Mouse (Mus musculus) thymus, adult 2 months (tissue): ENCODE measurements around the gene Emx2. TPM values are rescaled to one million over a fixed set of nuclear protein-coding genes. Genes with fewer than 3 reads are reported as not detected.

ENCODE experiments used
- DNase-seq: peaks from one replicate; pipeline ENCODE4 v3.0.0; 2021
- H3K27ac ChIP-seq: fragments of 200-500 bp; 2 replicates; pipeline ENCODE4 v1.5.1; 2012; ENCODE audit warnings: low read length, control low read depth; ENCODE audit not compliant: control insufficient read depth, insufficient read depth
- H3K27me3 ChIP-seq: fragments of 200-500 bp; 2 replicates; pipeline ENCODE4 v1.6.1; 2012; ENCODE audit warnings: mild to moderate bottlenecking, low read length, moderate library complexity, mixed read lengths; ENCODE audit not compliant: control insufficient read depth, insufficient read depth
- H3K36me3 ChIP-seq: fragments of 200-500 bp; 2 replicates; pipeline ENCODE4 v1.6.1; 2012; ENCODE audit warnings: mild to moderate bottlenecking, low read length, moderate library complexity; ENCODE audit not compliant: control insufficient read depth, insufficient read depth
- H3K4me1 ChIP-seq: fragments of 200-500 bp; replicated peaks from 2 replicates; pipeline ENCODE4 v1.6.1; 2012; ENCODE audit warnings: low read length; ENCODE audit not compliant: control insufficient read depth, insufficient read depth
- H3K4me3 ChIP-seq: fragments of 200-500 bp; 2 replicates; pipeline ENCODE4 v1.5.1; 2012; ENCODE audit warnings: mild to moderate bottlenecking, low read length, control low read depth, moderate library complexity; ENCODE audit not compliant: control insufficient read depth, insufficient read depth
- CTCF ChIP-seq: fragments of 200-500 bp; IDR thresholded peaks from 2 replicates; pipeline ENCODE4 v1.5.1; 2012; ENCODE audit warnings: mild to moderate bottlenecking, control low read depth, low read length, moderate library complexity, borderline replicate concordance; ENCODE audit not compliant: control insufficient read depth, poor library complexity, insufficient read depth; ENCODE audit errors: extremely low read depth
- POLR2A ChIP-seq: fragments of 200-500 bp; IDR thresholded peaks from 2 replicates; pipeline ENCODE4 v1.6.1; 2012; ENCODE audit warnings: mild to moderate bottlenecking, low read length, control low read depth, moderate library complexity; ENCODE audit not compliant: control insufficient read depth, poor library complexity, insufficient read depth; ENCODE audit errors: extremely low read depth
- WGBS: fragments of 180-500 bp; shearing (Covaris S2); methylation state at CpG from one replicate; pipeline ENCODE4 v1.1.7; 2018; 5-methylcytosine and 5-hydroxymethylcytosine counted together
- polyA plus RNA-seq: library from polyadenylated mRNA; depleted of rRNA; stranded (reverse); fragments of >200 nt; gene quantifications from 2 replicates; pipeline ENCODE4 v1.2.3, GENCODE M21; 2012; rRNA removed

Gene Emx2
- 0.04 TPM in 1 of 2 replicates, not detected in the other for polyA plus RNA-seq

DNA sequence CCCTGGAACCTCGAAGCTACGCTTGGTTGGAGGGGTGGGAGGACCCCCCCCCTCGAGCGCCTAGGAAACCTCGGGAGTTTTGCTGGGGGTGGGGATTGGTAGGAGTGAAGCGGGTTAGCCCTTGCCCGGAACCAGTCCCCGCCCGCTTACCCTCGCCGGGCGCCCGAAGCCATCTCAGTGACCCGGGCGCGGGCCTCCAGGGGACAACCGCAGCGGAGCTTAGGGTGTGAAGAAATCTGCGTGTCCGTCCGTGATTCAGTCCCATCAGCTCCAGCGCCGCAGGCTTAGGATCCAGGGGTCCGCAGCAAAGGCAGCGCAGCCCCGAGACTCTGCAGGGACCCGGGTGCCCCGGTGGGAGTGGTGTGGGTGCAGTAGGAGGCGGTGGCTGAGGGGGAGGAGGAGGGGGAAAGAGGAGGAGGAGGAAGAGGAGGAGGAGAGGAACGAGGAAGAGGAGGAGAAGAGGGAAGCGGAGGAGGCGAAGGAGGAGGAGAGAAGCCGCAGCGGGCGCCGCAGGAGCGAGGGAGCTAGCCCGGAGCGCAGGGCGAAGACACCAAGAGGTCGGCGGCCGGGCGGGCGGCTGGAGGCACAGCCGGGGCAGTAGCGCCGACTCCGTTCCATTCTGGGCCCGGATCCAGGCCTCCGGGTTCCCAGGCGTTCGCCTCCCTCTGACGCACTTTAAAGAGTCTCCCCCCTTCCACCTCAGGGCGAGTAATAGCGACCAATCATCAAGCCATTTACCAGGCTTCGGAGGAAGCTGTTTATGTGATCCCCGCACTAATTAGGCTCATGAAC, at the start of gene Emx2:
Gene Emx2, plus strand, starts transcription at position 422 of the 792 bp plus-strand sequence.
- H3K27ac ChIP-seq, result no peak within 1 kb of the TSS
- H3K4me3 ChIP-seq, result no peak within 1 kb of the TSS
- 4% methylated on average over 57 of the region's 58 CpGs for whole genome bisulfite sequencing
- no peak for DNase-seq
- peaks cover 32% of the 10 kb centered on the region for H3K27me3 ChIP-seq
- TF ChIP-seq CTCF (no peak), POLR2A (no peak)
- no peaks in the 10 kb centered on the region for H3K36me3 ChIP-seq
- H3K4me1 ChIP-seq, result no peaks in the 10 kb centered on the region

DNA sequence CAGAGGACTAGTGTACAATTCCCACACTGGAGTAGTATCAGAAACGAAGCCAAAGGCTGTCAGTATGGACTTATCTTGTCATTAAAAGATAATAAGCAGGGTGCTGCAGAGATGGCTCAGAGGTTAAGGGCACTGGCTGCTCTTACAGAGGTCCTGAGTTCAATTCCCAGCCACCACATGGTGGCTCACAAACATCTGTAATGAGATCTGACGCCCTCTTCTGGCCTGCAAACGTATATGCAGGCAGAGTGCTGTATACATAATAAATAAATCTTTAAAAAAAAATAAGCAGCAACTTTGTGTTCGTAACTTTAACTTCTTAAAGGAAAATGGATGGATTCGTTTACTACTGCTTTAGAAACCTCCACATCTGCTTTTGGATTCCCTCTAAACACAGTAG, 44.0 kb upstream of the Emx2 start:
- H3K4me3 ChIP-seq, result no peak overlapping the region
- no peak overlapping the region for H3K27ac ChIP-seq
- no peaks in the 10 kb centered on the region for H3K4me1 ChIP-seq
- WGBS, result 66% methylated on average over 5 of the region's 5 CpGs
- DNase-seq, result no peak
- H3K36me3 ChIP-seq, result no peaks in the 10 kb centered on the region
- TF ChIP-seq CTCF (no peak), POLR2A (no peak)
- no peaks in the 10 kb centered on the region for H3K27me3 ChIP-seq

DNA sequence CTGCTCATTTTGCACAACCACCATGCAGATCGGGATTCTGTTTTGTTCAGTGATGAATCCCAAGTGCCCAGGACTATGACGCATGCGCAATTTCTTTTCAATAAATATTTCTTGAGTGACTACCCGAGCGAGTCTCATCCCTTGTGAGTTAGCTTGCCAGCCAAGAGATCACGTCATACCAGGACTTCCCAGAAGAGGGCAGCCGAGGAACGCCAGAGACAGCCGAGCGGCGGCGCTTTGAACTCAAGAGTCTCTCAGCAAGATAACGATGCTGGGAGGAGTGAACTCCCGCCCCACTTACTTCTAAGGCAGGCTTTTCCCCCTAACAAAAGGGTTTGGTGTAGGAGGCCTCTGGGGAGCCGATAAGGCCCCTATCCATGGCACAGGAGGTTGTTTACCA, 40.1 kb upstream of the Emx2 start:
- Histone ChIP-seq H3K36me3 (no peaks in the 10 kb centered on the region), H3K27me3 (no peaks in the 10 kb centered on the region), H3K27ac (no peak overlapping the region), H3K4me1 (no peaks in the 10 kb centered on the region), H3K4me3 (no peak overlapping the region)
- WGBS, result 5% methylated on average over 15 of the region's 15 CpGs
- DNase-seq, result peak; percentile 90
- peak; percentile 78; the same call in 1 of the 2 replicates for TF ChIP-seq CTCF
- TF ChIP-seq POLR2A, result no peak

GRCm38 (mm10) chr19:59418671-59419070, 39.5 kb upstream of the Emx2 start:
- Histone ChIP-seq H3K4me1 (no peaks in the 10 kb centered on the region), H3K4me3 (no peak overlapping the region), H3K27ac (no peak overlapping the region), H3K27me3 (no peaks in the 10 kb centered on the region), H3K36me3 (no peaks in the 10 kb centered on the region)
- DNase-seq, result no peak
- 76% methylated on average over 6 of the region's 6 CpGs for WGBS
- TF ChIP-seq POLR2A (no peak), CTCF (no peak)

- no peak for TF ChIP-seq CTCF
- no peak for TF ChIP-seq POLR2A
- Histone ChIP-seq H3K36me3 (no peaks in the 10 kb centered on the region), H3K4me3 (no peak overlapping the region), H3K27ac (no peak overlapping the region), H3K4me1 (no peaks in the 10 kb centered on the region), H3K27me3 (no peaks in the 10 kb centered on the region)
- WGBS, result 42% methylated on average over 8 of the region's 8 CpGs
- DNase-seq, result no peak
Measured at GRCm38 (mm10) chr19:59422393-59422792, 35.8 kb upstream of the Emx2 start.

- no peak overlapping the region for H3K4me3 ChIP-seq
- H3K4me1 ChIP-seq, result no peaks in the 10 kb centered on the region
- no peak overlapping the region for H3K27ac ChIP-seq
- no peaks in the 10 kb centered on the region for H3K36me3 ChIP-seq
- TF ChIP-seq CTCF (no peak), POLR2A (no peak)
- 33% methylated on average over 6 of the region's 6 CpGs for WGBS
- no peaks in the 10 kb centered on the region for H3K27me3 ChIP-seq
- DNase-seq, result no peak
Measured at GRCm38 (mm10) chr19:59423685-59424084, 34.5 kb upstream of the Emx2 start.

DNA sequence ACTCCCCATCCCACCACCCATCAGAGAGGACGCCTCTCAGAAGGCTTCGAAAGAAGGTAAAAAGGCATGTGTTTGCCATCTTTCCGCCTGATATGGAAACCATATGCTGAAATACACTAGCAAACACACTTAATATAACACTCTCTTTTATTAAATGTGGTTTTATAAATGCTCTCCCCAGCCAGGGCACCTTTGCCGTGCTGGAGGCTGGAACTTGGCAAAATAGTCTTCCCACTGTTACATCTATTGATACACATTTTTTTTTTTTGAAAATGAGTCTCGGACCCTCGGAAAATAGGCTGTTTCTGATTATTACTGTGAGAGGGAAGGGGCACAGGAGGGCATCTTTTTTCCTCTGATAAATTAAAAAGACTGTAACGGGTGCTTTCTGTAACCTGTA, 33.2 kb upstream of the Emx2 start:
- 92% methylated on average over 7 of the region's 7 CpGs for WGBS
- no peak for DNase-seq
- no peak overlapping the region for H3K27ac ChIP-seq
- no peaks in the 10 kb centered on the region for H3K27me3 ChIP-seq
- no peak overlapping the region for H3K4me3 ChIP-seq
- no peaks in the 10 kb centered on the region for H3K36me3 ChIP-seq
- H3K4me1 ChIP-seq, result no peaks in the 10 kb centered on the region
- TF ChIP-seq CTCF (no peak), POLR2A (no peak)

GRCm38 (mm10) chr19:59432286-59432685, 25.9 kb upstream of the Emx2 start:
- no peaks in the 10 kb centered on the region for H3K4me1 ChIP-seq
- WGBS, result 66% methylated on average over 6 of the region's 6 CpGs
- H3K4me3 ChIP-seq, result no peak overlapping the region
- TF ChIP-seq POLR2A (no peak), CTCF (no peak)
- DNase-seq, result no peak
- H3K27ac ChIP-seq, result no peak overlapping the region
- H3K36me3 ChIP-seq, result no peaks in the 10 kb centered on the region
- H3K27me3 ChIP-seq, result no peaks in the 10 kb centered on the region
